Comparison of ENCODE assay signal across 10 mouse cellular contexts in the genomic region with DNA sequence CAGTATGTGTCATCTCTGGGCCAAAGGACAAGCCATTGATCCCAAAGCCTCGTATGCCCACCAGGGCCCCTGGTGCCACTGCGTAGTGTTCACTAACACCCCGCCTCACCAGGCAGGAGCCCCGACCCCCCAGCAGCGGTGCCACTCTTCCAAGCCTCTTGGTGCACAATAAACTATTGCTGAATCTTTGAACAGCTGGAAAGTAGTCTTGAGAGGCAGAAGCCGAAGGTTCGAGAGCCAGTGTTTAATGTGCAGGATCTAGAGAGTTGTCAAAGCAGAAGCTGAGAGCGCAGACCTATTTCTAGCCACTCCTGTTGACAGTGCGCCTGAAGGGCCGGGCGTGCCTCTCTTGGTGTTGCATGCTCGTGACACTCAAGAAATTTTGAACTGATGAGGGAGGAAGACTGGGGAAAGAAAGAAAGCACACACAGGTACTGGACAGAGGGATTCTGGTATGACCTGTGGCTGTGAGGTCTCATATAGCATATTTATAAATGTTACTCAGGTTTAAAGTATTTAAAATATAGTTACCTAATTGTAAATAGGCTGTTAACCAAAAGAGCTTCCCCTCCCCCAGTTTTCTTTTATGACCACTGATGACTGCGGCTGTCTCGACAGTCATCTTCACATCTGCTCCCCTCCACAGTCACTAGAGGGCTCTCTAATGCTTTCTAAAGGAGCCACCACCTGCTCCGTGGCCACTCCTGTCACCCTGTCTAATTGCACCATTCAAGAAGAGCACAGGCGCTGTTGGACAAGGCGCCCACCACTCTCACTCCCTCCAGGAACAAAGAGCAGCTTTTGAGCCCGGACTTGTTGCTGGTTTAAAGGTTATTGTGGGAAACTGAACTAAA. TPM values are rescaled to one million over a fixed set of nuclear protein-coding genes. Genes with fewer than 3 reads are reported as not detected.
DNase-seq lines count a peak whose midpoint lies in the region; ATAC-seq and TF ChIP-seq lines count a peak whose summit lies in the region.
"Had no signal": no experiment of that assay in that cellular context is flagged by ENCODE, and none has a peak within 500 bp of the region (broad histone marks: within the 10 kb centered on the region; RNA-seq: fewer than 3 reads in every experiment).

No protein-coding gene starts in this region.

- no peak overlapping the region for H3K4me3 ChIP-seq in forebrain, embryonic 12.5 days (replicated peaks)
- H3K4me3 ChIP-seq in kidney, adult 2 months (ENCODE audit: insufficient read depth, low read depth, low read length) = no peak overlapping the region
- no peak overlapping the region for H3K4me3 ChIP-seq in liver, embryonic 15.5 days (replicated peaks)
- H3K4me3 ChIP-seq: embryonic facial prominence, embryonic 12.5 days had no signal

- no peak overlapping the region for H3K9ac ChIP-seq in forebrain, embryonic 12.5 days
- H3K9ac ChIP-seq in liver, embryonic 15.5 days = no peak overlapping the region
- H3K9ac ChIP-seq: embryonic facial prominence, embryonic 12.5 days had no signal

- peaks cover 33% of the 10 kb centered on the region for H3K36me3 ChIP-seq in forebrain, embryonic 12.5 days (replicated peaks)
- H3K36me3 ChIP-seq in kidney, adult 2 months (ENCODE audit: control insufficient read depth, insufficient read depth, low read length) = peaks cover 10% of the 10 kb centered on the region
- H3K36me3 ChIP-seq in liver, embryonic 15.5 days (replicated peaks) = peaks cover 33% of the 10 kb centered on the region

- 55% methylated on average over 18 of the region's 18 CpGs for WGBS in forebrain, embryonic 12.5 days
- 59% methylated on average over 18 of the region's 18 CpGs for WGBS in kidney, adult 2 months
- WGBS in liver, embryonic 15.5 days (ENCODE audit: insufficient replicate concordance) = 51% methylated on average over 18 of the region's 18 CpGs

- H3K27me3 ChIP-seq in forebrain, embryonic 12.5 days = no peaks in the 10 kb centered on the region
- no peaks in the 10 kb centered on the region for H3K27me3 ChIP-seq in kidney, adult 2 months (replicated peaks; ENCODE audit: control insufficient read depth, insufficient read depth, low read length)
- H3K27me3 ChIP-seq in liver, embryonic 15.5 days = no peaks in the 10 kb centered on the region
- H3K27me3 ChIP-seq: embryonic facial prominence, embryonic 12.5 days had no signal

- H3K9me3 ChIP-seq in forebrain, embryonic 12.5 days = no peaks in the 10 kb centered on the region
- H3K9me3 ChIP-seq in liver, embryonic 15.5 days (replicated peaks) = no peaks in the 10 kb centered on the region
- H3K9me3 ChIP-seq: embryonic facial prominence, embryonic 12.5 days had no signal

- no peak overlapping the region; the same call in 1 of the 2 replicates for H3K27ac ChIP-seq in forebrain, embryonic 12.5 days
- no peak overlapping the region for H3K27ac ChIP-seq in kidney, adult 2 months (ENCODE audit: insufficient read depth, low read depth, low read length)
- no peak overlapping the region for H3K27ac ChIP-seq in liver, embryonic 15.5 days (replicated peaks)
- H3K27ac ChIP-seq: embryonic facial prominence, embryonic 12.5 days; macrophage had no signal

- peaks cover 49% of the 10 kb centered on the region for H3K4me1 ChIP-seq in forebrain, embryonic 12.5 days
- H3K4me1 ChIP-seq in kidney, adult 2 months (ENCODE audit: control insufficient read depth, insufficient read depth, low read length) = peaks cover 6% of the 10 kb centered on the region; the same call in 1 of the 2 replicates
- peaks cover 59% of the 10 kb centered on the region for H3K4me1 ChIP-seq in liver, embryonic 15.5 days (replicated peaks)

- TF ChIP-seq POLR2A in brain, embryonic 14.5 days (IDR thresholded peaks at IDR 0.05; ENCODE audit: borderline replicate concordance, extremely low read depth, insufficient read depth, insufficient read length, poor library complexity, severe bottlenecking) = no peak
- no peak for TF ChIP-seq POLR2A in kidney, adult 2 months (IDR thresholded peaks at IDR 0.05; ENCODE audit: low read depth, low read length)

- H3K4me2 ChIP-seq in forebrain, embryonic 12.5 days = no peak overlapping the region
- no peak overlapping the region for H3K4me2 ChIP-seq in liver, embryonic 15.5 days
- H3K4me2 ChIP-seq: embryonic facial prominence, embryonic 12.5 days had no signal

- TF ChIP-seq CTCF in brain, embryonic 14.5 days (IDR thresholded peaks at IDR 0.05; ENCODE audit: borderline replicate concordance, extremely low read depth, insufficient read depth, insufficient read length) = peak; percentile 82
- TF ChIP-seq CTCF in kidney, adult 2 months (conservative IDR thresholded peaks at IDR 0.05; ENCODE audit: insufficient read depth, insufficient read length, low read depth, low read length) = peak; percentile 77

- peak; percentile 54 for DNase-seq in layer of hippocampus, adult 11-12 months (ENCODE audit: low spot score)
- no peak for DNase-seq in layer of hippocampus, postnatal 36 days
- DNase-seq in brain, embryonic 14.5 days (ENCODE audit: low read depth) = peak; percentile 92
- DNase-seq in kidney, adult 2 months = peak; percentile 72
- peak; percentile 33 to 50 for DNase-seq in natural killer cell, adult 2 months (ENCODE audit: low spot score in 2 of 2)
- peak; percentile 55 for DNase-seq in yolk sac, embryonic 10.5 days (ENCODE audit: low spot score)

- ATAC-seq in forebrain, embryonic 12.5 days (ENCODE audit: low FRiP score) = peak; percentile 87
- ATAC-seq in liver, embryonic 15.5 days (ENCODE audit: insufficient read depth) = peak; percentile 54; the same call in 1 of the 2 replicates

RNA-seq across cellular contexts. Expression of gene Ankrd40, which starts 12.2 kb away (rescaled TPM):
- 100 to 1,000 TPM; 127 to 131 TPM for total RNA-seq in layer of hippocampus, postnatal 36 days (2021)
- 47.9 and 57.0 TPM in 2 replicates for polyA plus RNA-seq in brain, embryonic 14.5 days (2012; rRNA removed)
- 12.6 and 20.9 TPM in 2 replicates for polyA plus RNA-seq in forebrain, embryonic 12.5 days (2016; fragmentation: Nextera tagmentation; extraction: Ambion mirVana)
- 124 and 139 TPM in 2 replicates for polyA plus RNA-seq in kidney, adult 2 months (2012; rRNA removed)
- 7.4 and 9.0 TPM in 2 replicates for polyA plus RNA-seq in liver, embryonic 15.5 days (2015; fragmentation: Nextera tagmentation; extraction: Ambion mirVana)

RNA-seq across cellular contexts. Expression of gene Luc7l3, which starts 18.2 kb away (rescaled TPM):
- total RNA-seq in layer of hippocampus, postnatal 36 days (2021) = 100 to 1,000 TPM; 120 to 123 TPM
- 165 and 183 TPM in 2 replicates for polyA plus RNA-seq in brain, embryonic 14.5 days (2012; rRNA removed)
- 174 and 179 TPM in 2 replicates for polyA plus RNA-seq in forebrain, embryonic 12.5 days (2016; fragmentation: Nextera tagmentation; extraction: Ambion mirVana)
- 6.6 and 8.5 TPM in 2 replicates for polyA plus RNA-seq in kidney, adult 2 months (2012; rRNA removed)
- 35.5 and 36.8 TPM in 2 replicates for polyA plus RNA-seq in liver, embryonic 15.5 days (2015; fragmentation: Nextera tagmentation; extraction: Ambion mirVana)

RNA-seq across cellular contexts. Expression of gene Abcc3, which starts 52.8 kb away (rescaled TPM):
- 1 to 10 TPM; 2.2 to 2.9 TPM for total RNA-seq in layer of hippocampus, postnatal 36 days (2021)
- 0.53 and 0.55 TPM in 2 replicates for polyA plus RNA-seq in brain, embryonic 14.5 days (2012; rRNA removed)
- polyA plus RNA-seq in forebrain, embryonic 12.5 days (2016; fragmentation: Nextera tagmentation; extraction: Ambion mirVana) = 0.41 and 0.49 TPM in 2 replicates
- 43.8 and 51.7 TPM in 2 replicates for polyA plus RNA-seq in kidney, adult 2 months (2012; rRNA removed)
- polyA plus RNA-seq in liver, embryonic 15.5 days (2015; fragmentation: Nextera tagmentation; extraction: Ambion mirVana) = 8.4 TPM in 2 replicates

RNA-seq across cellular contexts. Expression of gene Gm21885, which starts 58.3 kb away (rescaled TPM):
- not detected for total RNA-seq in layer of hippocampus, postnatal 36 days (2021)
- polyA plus RNA-seq in brain, embryonic 14.5 days (2012; rRNA removed) = not detected in 2 replicates
- polyA plus RNA-seq in forebrain, embryonic 12.5 days (2016; fragmentation: Nextera tagmentation; extraction: Ambion mirVana) = 0.27 TPM in 1 of 2 replicates, not detected in the other
- polyA plus RNA-seq in kidney, adult 2 months (2012; rRNA removed) = not detected in 2 replicates
- polyA plus RNA-seq in liver, embryonic 15.5 days (2015; fragmentation: Nextera tagmentation; extraction: Ambion mirVana) = 0.15 TPM in 1 of 2 replicates, not detected in the other
- polyA plus RNA-seq: embryonic facial prominence, embryonic 12.5 days; macrophage had no signal

Comparison
In these comparisons a context has a peak if more than half of its experiments do, and no peak if none do; other contexts are left out.
1. DNase-seq: peak in layer of hippocampus, adult 11-12 months (single experiment), brain, embryonic 14.5 days (single experiment), kidney, adult 2 months (single experiment), natural killer cell, adult 2 months (2 of 2) and yolk sac, embryonic 10.5 days (single experiment); none in layer of hippocampus, postnatal 36 days (0 of 2).